Mouse (Mus musculus): ENCODE data around the gene Grik4. TPM values are rescaled to one million over a fixed set of nuclear protein-coding genes. Genes with fewer than 3 reads are reported as not detected.

Grik4 gene
- not detected for polyA plus RNA-seq (2017; shearing (Covaris generic))

GRCm38 (mm10) chr9:42943781-42944535 is at the start of gene Grik4:
Gene Grik4 (minus strand): TSS chr9:42944493.

GRCm38 (mm10) chr9:42507709-42508108 is 436.6 kb downstream of the Grik4 start, which contains the start of gene Tbcel:
Gene Tbcel (minus strand): TSS chr9:42507809.

Other genes starting within 250 kb of the Grik4 start
- gene Arhgef12, start 162.7 kb upstream of the Grik4 start, polyA plus RNA-seq (2017; shearing (Covaris generic)), result 4.2 TPM
- gene Tmem136, start 172.1 kb upstream of the Grik4 start, polyA plus RNA-seq (2017; shearing (Covaris generic)), result 5.3 TPM

Data from activated CD4-positive, CD25-positive, alpha-beta regulatory T cell, adult 9 weeks (primary cell).